Mouse (Mus musculus) C2C12 (cell line): ENCODE data around the gene Trh. TPM values are rescaled to one million over a fixed set of nuclear protein-coding genes. Genes with fewer than 3 reads are reported as not detected.

Experiments
- H3K27me3 ChIP-seq: one replicate; pipeline ENCODE4 v1.6.1; 2011; ENCODE audit not compliant: control insufficient read depth, insufficient read depth, insufficient read length
- H3K36me3 ChIP-seq: one replicate; pipeline ENCODE4 v1.6.1; 2011; ENCODE audit not compliant: control insufficient read depth, insufficient read depth
- H3K4me3 ChIP-seq: one replicate; pipeline ENCODE4 v1.5.1; 2011; ENCODE audit warnings: mild to moderate bottlenecking, control low read depth; ENCODE audit not compliant: poor library complexity, insufficient read depth, severe bottlenecking
- H3K79me2 ChIP-seq: one replicate; pipeline ENCODE4 v1.6.1; 2011; ENCODE audit not compliant: control insufficient read depth, insufficient read depth
- H3K79me3 ChIP-seq: one replicate; pipeline ENCODE4 v1.6.1; 2011; ENCODE audit warnings: low read depth, control low read depth
- H3ac ChIP-seq: one replicate; pipeline ENCODE3; 2011; ENCODE audit warnings: low read depth; ENCODE audit not compliant: control insufficient read depth, insufficient read length
- CEBPB ChIP-seq: IDR thresholded peaks from one replicate; pipeline ENCODE4 v1.6.1; 2011; ENCODE audit warnings: low read depth, mild to moderate bottlenecking, control low read depth, moderate library complexity
- CTCF ChIP-seq: IDR thresholded peaks from one replicate; pipeline ENCODE4 v1.5.1; 2011; ENCODE audit not compliant: control insufficient read depth, insufficient read depth, insufficient read length
- FOSL1 ChIP-seq: IDR thresholded peaks from one replicate; pipeline ENCODE4 v1.8.0; 2011; ENCODE audit warnings: mild to moderate bottlenecking, low read length; ENCODE audit not compliant: poor library complexity, insufficient read depth, severe bottlenecking
- MAX ChIP-seq: IDR thresholded peaks from one replicate; pipeline ENCODE4 v1.6.1; 2011; ENCODE audit warnings: mild to moderate bottlenecking, control low read depth
- MYOD1 ChIP-seq: IDR thresholded peaks from one replicate; pipeline ENCODE4 v1.6.1; 2011; ENCODE audit warnings: low read depth; ENCODE audit not compliant: control insufficient read depth, insufficient read length
- MYOG ChIP-seq: IDR thresholded peaks from one replicate; pipeline ENCODE4 v1.6.1; 2011; ENCODE audit not compliant: control insufficient read depth, insufficient read length; ENCODE audit errors: extremely low read depth
- USF1 ChIP-seq: IDR thresholded peaks from one replicate; pipeline ENCODE4 v1.6.1; 2011; ENCODE audit warnings: low read depth, mild to moderate bottlenecking, control low read depth, moderate library complexity
- polyA plus RNA-seq: library from polyadenylated mRNA; unstranded; fragments of >200 nt; fragmentation: generic; extraction: Trizol; gene quantifications from one replicate; pipeline ENCODE4 v1.2.1, GENCODE M21; 2012; ENCODE audit warnings: missing spikeins

Gene Trh
- polyA plus RNA-seq, 1 experiment: not detected

DNA sequence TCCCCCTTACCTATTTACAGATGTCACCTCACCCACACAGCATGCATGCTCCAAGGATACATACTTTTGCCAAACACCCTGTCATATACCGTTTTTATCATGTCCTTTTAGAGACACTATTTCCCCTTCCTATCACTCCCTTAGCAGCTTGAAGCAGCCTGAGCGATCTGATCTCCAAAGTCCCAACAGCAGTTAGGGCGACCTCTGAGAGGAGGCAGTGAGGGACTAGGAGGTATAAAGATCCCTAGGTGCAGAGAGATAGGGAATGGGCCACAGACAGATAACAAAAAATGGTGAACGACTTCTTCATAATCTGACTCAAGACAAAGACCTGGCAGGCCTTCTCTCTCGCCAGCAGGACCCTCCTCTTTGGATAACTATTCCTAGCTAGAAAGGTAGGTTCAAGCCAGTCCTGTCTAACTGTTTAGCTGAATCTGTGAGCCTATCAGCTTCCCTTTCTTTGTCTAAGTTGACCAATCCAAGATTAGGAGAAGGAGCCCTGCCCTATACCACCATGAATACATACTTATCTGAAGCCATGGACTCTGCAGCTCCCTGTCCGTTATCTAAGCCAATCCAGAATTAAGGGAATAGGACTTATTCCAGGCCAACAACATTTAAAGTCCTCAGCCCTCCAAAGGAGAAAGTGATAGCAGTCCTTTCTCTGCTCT is 29.3 kb upstream of the Trh start:
- Histone ChIP-seq H3K4me3 (no peak overlapping the region), H3K36me3 (no peaks in the 10 kb centered on the region), H3K79me3 (no peaks in the 10 kb centered on the region), H3K79me2 (no peaks in the 10 kb centered on the region), H3ac (no peak overlapping the region), H3K27me3 (no peaks in the 10 kb centered on the region)
- TF ChIP-seq CTCF (no peak), MAX (no peak), CEBPB (no peak), USF1 (no peak), MYOG (no peak), MYOD1 (no peak), FOSL1 (no peak)

DNA sequence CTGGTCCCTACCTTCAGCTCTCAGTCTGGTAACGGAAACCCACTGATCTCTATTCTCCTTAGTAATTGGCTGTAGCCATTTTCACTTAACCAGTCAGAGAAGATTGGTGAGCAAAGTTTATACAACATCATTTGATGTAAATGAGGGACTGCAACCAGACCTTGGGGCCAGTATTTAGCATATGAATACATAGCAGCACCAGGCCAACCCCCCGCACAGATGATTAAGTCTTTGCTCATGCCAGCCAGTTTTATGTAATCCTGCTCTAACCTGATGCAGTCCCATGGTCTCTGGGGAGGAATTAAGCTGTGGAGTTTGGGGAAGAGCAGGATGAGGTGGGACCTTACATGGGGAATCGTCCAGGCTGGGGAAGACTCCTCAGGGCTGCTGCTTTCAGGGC is 28.2 kb upstream of the Trh start:
- no peak for TF ChIP-seq MYOG
- TF ChIP-seq CTCF: no peak
- TF ChIP-seq MYOD1: no peak
- no peaks in the 10 kb centered on the region for H3K79me2 ChIP-seq
- H3ac ChIP-seq: no peak overlapping the region
- no peak overlapping the region for H3K4me3 ChIP-seq
- H3K27me3 ChIP-seq: no peaks in the 10 kb centered on the region
- H3K36me3 ChIP-seq: no peaks in the 10 kb centered on the region
- no peaks in the 10 kb centered on the region for H3K79me3 ChIP-seq

- H3K36me3 ChIP-seq: no peaks in the 10 kb centered on the region
- no peaks in the 10 kb centered on the region for H3K79me2 ChIP-seq
- no peak overlapping the region for H3ac ChIP-seq
- no peak for TF ChIP-seq MYOG
- peak; percentile 60 for TF ChIP-seq CTCF
- no peak for TF ChIP-seq CEBPB
- TF ChIP-seq USF1: no peak
- peaks cover 7% of the 10 kb centered on the region for H3K27me3 ChIP-seq
- H3K79me3 ChIP-seq: no peaks in the 10 kb centered on the region
- H3K4me3 ChIP-seq: no peak overlapping the region
Observed at GRCm38 (mm10) chr6:92269019-92269418, 24.6 kb upstream of the Trh start.

DNA sequence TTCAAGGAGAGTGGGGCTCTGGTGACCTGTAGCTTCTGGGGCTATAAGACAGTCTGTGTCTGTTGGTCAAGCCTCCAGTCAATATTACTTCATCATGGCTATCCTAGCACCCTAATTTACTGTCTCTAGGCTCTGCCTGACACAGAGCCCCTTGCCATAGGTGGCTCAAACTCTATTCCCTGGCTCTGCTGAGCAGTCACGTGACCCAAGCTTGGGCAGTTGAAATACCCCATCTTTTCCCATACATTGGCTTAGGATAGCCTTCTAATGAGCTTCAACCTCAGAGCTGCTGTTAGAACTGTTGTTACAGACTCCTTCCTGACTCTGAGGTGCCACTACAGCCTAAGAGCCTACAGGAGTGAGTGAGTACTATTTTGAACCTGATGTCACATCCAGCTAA is 23.6 kb upstream of the Trh start:
- no peaks in the 10 kb centered on the region for H3K79me3 ChIP-seq
- no peaks in the 10 kb centered on the region for H3K36me3 ChIP-seq
- no peaks in the 10 kb centered on the region for H3K79me2 ChIP-seq
- TF ChIP-seq CEBPB: no peak
- TF ChIP-seq USF1: peak; percentile 59
- no peak for TF ChIP-seq MYOG
- no peak for TF ChIP-seq MYOD1
- no peak for TF ChIP-seq MAX
- TF ChIP-seq FOSL1: no peak
- no peak for TF ChIP-seq CTCF
- H3K27me3 ChIP-seq: peaks cover 14% of the 10 kb centered on the region
- no peak overlapping the region for H3K4me3 ChIP-seq
- no peak overlapping the region for H3ac ChIP-seq

DNA sequence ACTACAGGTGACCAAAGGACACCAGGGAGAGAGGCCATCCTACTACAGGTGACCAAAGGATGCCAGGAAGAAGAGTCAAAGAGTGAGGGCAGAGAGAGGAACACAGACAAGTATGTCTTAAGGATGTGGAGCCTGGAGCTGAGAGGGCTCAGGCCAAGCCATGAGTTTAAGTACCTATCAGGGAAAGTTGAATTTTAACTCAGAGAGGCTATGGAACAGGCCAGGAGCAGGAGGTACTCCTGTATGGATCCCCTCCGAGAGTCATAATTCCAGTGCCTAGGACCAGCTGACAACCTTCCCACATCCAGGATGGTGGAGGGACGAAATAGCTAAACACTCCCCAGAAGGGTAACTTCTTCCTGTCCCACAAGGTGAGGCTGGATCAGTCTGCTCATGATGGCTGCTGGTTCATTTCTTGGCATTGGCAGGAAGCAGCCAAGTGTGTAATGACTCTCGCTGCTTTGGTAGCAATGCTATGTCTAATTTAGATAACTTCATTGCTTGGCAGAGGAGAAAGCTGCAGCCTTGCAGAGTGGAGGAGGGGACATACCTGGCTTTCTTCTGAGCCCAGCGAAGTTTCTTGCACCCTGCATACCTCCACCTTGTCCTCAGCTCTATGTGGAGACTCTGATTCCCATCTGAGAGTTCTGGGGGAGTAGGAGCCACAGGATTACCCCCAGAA is 16.9 kb upstream of the Trh start:
- no peaks in the 10 kb centered on the region for H3K79me2 ChIP-seq
- no peak overlapping the region for H3K4me3 ChIP-seq
- H3K27me3 ChIP-seq: peaks cover 15% of the 10 kb centered on the region
- H3K36me3 ChIP-seq: no peaks in the 10 kb centered on the region
- H3ac ChIP-seq: no peak overlapping the region
- H3K79me3 ChIP-seq: no peaks in the 10 kb centered on the region
- TF ChIP-seq MYOD1: no peak
- TF ChIP-seq FOSL1: no peak
- TF ChIP-seq USF1: no peak
- TF ChIP-seq MYOG: no peak
- no peak for TF ChIP-seq MAX
- TF ChIP-seq CEBPB: no peak
- no peak for TF ChIP-seq CTCF

DNA sequence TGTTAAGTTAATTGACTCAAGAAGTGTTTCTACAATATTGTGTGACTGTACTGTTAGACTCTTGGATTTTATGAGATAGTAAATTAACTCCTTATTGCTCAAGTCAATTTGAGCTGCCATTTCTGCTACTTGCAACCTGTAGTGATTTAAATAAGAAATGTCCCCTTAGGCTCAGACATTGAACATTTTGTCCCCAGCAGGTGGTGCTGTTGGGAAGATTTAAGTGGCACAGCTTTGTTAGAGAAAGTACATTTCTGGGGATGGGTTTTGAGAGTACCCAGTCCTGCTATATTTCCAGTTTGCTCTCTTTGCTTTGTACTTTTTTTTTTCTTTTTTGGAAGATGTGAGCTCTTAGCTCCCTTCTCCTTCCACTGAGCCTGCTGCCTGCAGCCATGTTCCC is 10.9 kb upstream of the Trh start:
- TF ChIP-seq MYOG: no peak
- TF ChIP-seq FOSL1: no peak
- TF ChIP-seq USF1: no peak
- TF ChIP-seq MYOD1: no peak
- TF ChIP-seq CTCF: no peak
- TF ChIP-seq MAX: no peak
- TF ChIP-seq CEBPB: no peak
- H3K79me2 ChIP-seq: no peaks in the 10 kb centered on the region

More for the DNA sequence above, 10.9 kb upstream of the Trh start:
- Histone ChIP-seq H3K4me3 (no peak overlapping the region), H3K79me3 (no peaks in the 10 kb centered on the region), H3K27me3 (no peaks in the 10 kb centered on the region), H3ac (no peak overlapping the region), H3K36me3 (no peaks in the 10 kb centered on the region)
